Comparison of ENCODE assay signal across 30 mouse cellular contexts in genomic region chr3:103718728-103719127, GRCm38 (mm10). TPM values are rescaled to one million over a fixed set of nuclear protein-coding genes. Genes with fewer than 3 reads are reported as not detected.
DNase-seq lines count a peak whose midpoint lies in the region; ATAC-seq lines count a peak whose summit lies in the region.
"Had no signal": no experiment of that assay in that cellular context is flagged by ENCODE, and none has a peak within 500 bp of the region (broad histone marks: within the 10 kb centered on the region; RNA-seq: fewer than 3 reads in every experiment).

No protein-coding gene starts in this region.

- no peaks in the 10 kb centered on the region for H3K9me3 ChIP-seq in kidney, embryonic 15.5 days (replicated peaks)
- no peaks in the 10 kb centered on the region for H3K9me3 ChIP-seq in midbrain, embryonic 11.5 days (ENCODE audit: control insufficient read depth, low read length)
- H3K9me3 ChIP-seq in midbrain, embryonic 16.5 days (replicated peaks; ENCODE audit: control insufficient read depth, low read length, poor library complexity, severe bottlenecking): no peaks in the 10 kb centered on the region
- H3K9me3 ChIP-seq: embryonic facial prominence, embryonic 10.5 days; embryonic facial prominence, embryonic 13.5 days; forebrain, embryonic 12.5 days; forebrain, embryonic 15.5 days had no signal

- H3K36me3 ChIP-seq in kidney, embryonic 15.5 days: no peaks in the 10 kb centered on the region
- H3K36me3 ChIP-seq in midbrain, embryonic 11.5 days (ENCODE audit: control insufficient read depth, insufficient read depth, low read length): no peaks in the 10 kb centered on the region
- no peaks in the 10 kb centered on the region for H3K36me3 ChIP-seq in midbrain, embryonic 16.5 days (ENCODE audit: control insufficient read depth, insufficient read depth, low read length)
- H3K36me3 ChIP-seq: embryonic facial prominence, embryonic 10.5 days; embryonic facial prominence, embryonic 13.5 days; forebrain, embryonic 12.5 days; forebrain, embryonic 15.5 days had no signal

- no peaks in the 10 kb centered on the region for H3K27me3 ChIP-seq in kidney, embryonic 15.5 days
- H3K27me3 ChIP-seq in midbrain, embryonic 11.5 days (ENCODE audit: control insufficient read depth, insufficient read depth, low read length): no peaks in the 10 kb centered on the region
- H3K27me3 ChIP-seq in midbrain, embryonic 16.5 days (ENCODE audit: control insufficient read depth, insufficient read depth, low read depth, low read length): no peaks in the 10 kb centered on the region
- H3K27me3 ChIP-seq: embryonic facial prominence, embryonic 13.5 days; forebrain, embryonic 12.5 days; forebrain, embryonic 15.5 days had no signal

- H3K4me3 ChIP-seq in kidney, embryonic 15.5 days (replicated peaks): no peak overlapping the region
- H3K4me3 ChIP-seq in midbrain, embryonic 11.5 days (ENCODE audit: low read depth, low read length): no peak overlapping the region
- no peak overlapping the region for H3K4me3 ChIP-seq in midbrain, embryonic 16.5 days (ENCODE audit: low read depth, low read length)
- H3K4me3 ChIP-seq: embryonic facial prominence, embryonic 10.5 days; embryonic facial prominence, embryonic 13.5 days; erythroblast, embryonic 14.5 days; forebrain, embryonic 12.5 days; forebrain, embryonic 15.5 days had no signal

- peaks cover 27% of the 10 kb centered on the region for H3K4me1 ChIP-seq in kidney, embryonic 15.5 days
- peaks cover 12% of the 10 kb centered on the region for H3K4me1 ChIP-seq in midbrain, embryonic 11.5 days (ENCODE audit: control insufficient read depth, insufficient read depth, low read length)
- H3K4me1 ChIP-seq in midbrain, embryonic 16.5 days (ENCODE audit: control insufficient read depth, insufficient read depth, low read length): peaks cover 7% of the 10 kb centered on the region; the same call in 1 of the 2 replicates

- ATAC-seq in kidney, embryonic 15.5 days (replicated peaks; ENCODE audit: low FRiP score): 0 out of 2 replicates have a peak, but pooled peaks have one; percentile 44
- no peak for ATAC-seq in midbrain, embryonic 11.5 days (ENCODE audit: low FRiP score)
- ATAC-seq in midbrain, embryonic 16.5 days: no peak
- ATAC-seq: CD4-positive, CD25-positive, alpha-beta regulatory T cell, adult 4 months; forebrain, embryonic 15.5 days; hindbrain, postnatal 0 days had no signal

- no peak for DNase-seq in kidney, postnatal 4 days
- DNase-seq in midbrain, embryonic 11.5 days (ENCODE audit: low spot score, missing footprints): peak; percentile 69
- peak; percentile 43 for DNase-seq in testis, postnatal 10 days (ENCODE audit: low spot score)
- no peak for DNase-seq in testis, postnatal 14 days (ENCODE audit: low spot score)
- no peak for DNase-seq in embryo, embryonic 10.5 days (ENCODE audit: low spot score)
- DNase-seq: adrenal gland, adult 2 months; adrenal gland, postnatal 14 days; cerebellum, adult 11 months; cerebellum, adult 2 months; cerebellum, adult 9-11 months; cerebellum, postnatal 25 days; embryo, embryonic 11 days; gastrocnemius, postnatal 25 days; heart, postnatal 36 days had no signal

- H3K9ac ChIP-seq in kidney, embryonic 15.5 days: no peak overlapping the region
- H3K9ac ChIP-seq in midbrain, embryonic 11.5 days (ENCODE audit: low read length): no peak overlapping the region
- H3K9ac ChIP-seq in midbrain, embryonic 16.5 days (ENCODE audit: low read depth, low read length): no peak overlapping the region
- H3K9ac ChIP-seq: embryonic facial prominence, embryonic 13.5 days; forebrain, embryonic 12.5 days; forebrain, embryonic 15.5 days; hindbrain, embryonic 14.5 days had no signal

- no peak overlapping the region for H3K4me2 ChIP-seq in kidney, embryonic 15.5 days
- H3K4me2 ChIP-seq in midbrain, embryonic 11.5 days: no peak overlapping the region
- H3K4me2 ChIP-seq in midbrain, embryonic 16.5 days (ENCODE audit: low read length): no peak overlapping the region
- H3K4me2 ChIP-seq: embryonic facial prominence, embryonic 13.5 days; forebrain, embryonic 12.5 days; forebrain, embryonic 15.5 days; heart, embryonic 11.5 days; hindbrain, embryonic 14.5 days had no signal

- H3K27ac ChIP-seq in kidney, embryonic 15.5 days: peak overlapping the region; percentile 23; the same call in 1 of the 2 replicates
- H3K27ac ChIP-seq in midbrain, embryonic 11.5 days (ENCODE audit: low read depth, low read length): no peak overlapping the region
- H3K27ac ChIP-seq in midbrain, embryonic 16.5 days (ENCODE audit: low read length): no peak overlapping the region
- H3K27ac ChIP-seq: embryonic facial prominence, embryonic 10.5 days; forebrain, embryonic 12.5 days; forebrain, embryonic 15.5 days; hindbrain, embryonic 14.5 days; hindbrain, postnatal 0 days had no signal

- WGBS in kidney, embryonic 15.5 days: 68% methylated on average over 4 of the region's 4 CpGs
- 93% methylated on average over 4 of the region's 4 CpGs for WGBS in midbrain, embryonic 11.5 days
- WGBS in midbrain, embryonic 16.5 days: 95% methylated on average over 4 of the region's 4 CpGs

RNA-seq across cellular contexts. Expression of gene Olfml3, which starts 19.1 kb away (rescaled TPM):
- polyA plus RNA-seq in kidney, embryonic 15.5 days (2015; fragmentation: Nextera tagmentation; extraction: Ambion mirVana): 53.2 and 59.6 TPM in 2 replicates
- 8.9 and 10.5 TPM in 2 replicates for polyA plus RNA-seq in midbrain, embryonic 11.5 days (2014; fragmentation: Nextera tagmentation; extraction: Ambion mirVana)
- 4.6 and 5.3 TPM in 2 replicates for polyA plus RNA-seq in midbrain, embryonic 16.5 days (2015; fragmentation: Nextera tagmentation; extraction: Ambion mirVana)

RNA-seq across cellular contexts. Expression of gene Gm10964, which starts 20.4 kb away (rescaled TPM):
- polyA plus RNA-seq in kidney, embryonic 15.5 days (2015; fragmentation: Nextera tagmentation; extraction: Ambion mirVana): not detected in 2 replicates
- polyA plus RNA-seq in midbrain, embryonic 11.5 days (2014; fragmentation: Nextera tagmentation; extraction: Ambion mirVana): not detected in 2 replicates
- not detected in 2 replicates for polyA plus RNA-seq in midbrain, embryonic 16.5 days (2015; fragmentation: Nextera tagmentation; extraction: Ambion mirVana)
- polyA plus RNA-seq: adrenal gland, adult 2 months; C2C12; CD4-positive, CD25-positive, alpha-beta regulatory T cell, adult 4 months; cerebellum, adult 2 months; embryonic facial prominence, embryonic 10.5 days; embryonic facial prominence, embryonic 13.5 days; erythroblast, embryonic 14.5 days; forebrain, embryonic 12.5 days; forebrain, embryonic 15.5 days; gonadal fat pad, adult 2 months; heart, embryonic 11.5 days; heart, embryonic 14.5 days; heart, postnatal 0 days; hindbrain, embryonic 11.5 days; hindbrain, embryonic 14.5 days; hindbrain, postnatal 0 days had no signal

Comparison
In these comparisons a context has a peak if more than half of its experiments do, and no peak if none do; other contexts are left out.
1. DNase-seq: peak in midbrain, embryonic 11.5 days (single experiment) and testis, postnatal 10 days (single experiment); none in kidney, postnatal 4 days (0 of 2), testis, postnatal 14 days (single experiment) and embryo, embryonic 10.5 days (single experiment).